Mouse (Mus musculus) lung, embryonic 16.5 days (tissue): ENCODE data around the gene Dph1. TPM values are rescaled to one million over a fixed set of nuclear protein-coding genes. Genes with fewer than 3 reads are reported as not detected.
A peak's percentile ranks its signal among the peaks of the same experiment; 100 is the strongest.

Experiments
- ATAC-seq: fragments of 200-750 bp; cut with Nextera tagmentation; 2 replicates; pipeline ENCODE4 v1.8.0; 2017; ENCODE audit warnings: low read depth, mild to moderate bottlenecking, moderate library complexity
- H3K27ac ChIP-seq: fragments of 300-500 bp; sonication (generic); 2 replicates; pipeline ENCODE4 v1.5.1; 2014; ENCODE audit warnings: mild to moderate bottlenecking, control low read depth, low read length
- H3K27me3 ChIP-seq: fragments of 300-500 bp; sonication (generic); 2 replicates; pipeline ENCODE4 v1.6.1; 2014; ENCODE audit warnings: low read depth, low read length, mixed read lengths; ENCODE audit not compliant: control insufficient read depth, insufficient read depth
- H3K36me3 ChIP-seq: fragments of 300-500 bp; sonication (generic); 2 replicates; pipeline ENCODE4 v1.6.1; 2014; ENCODE audit warnings: low read length; ENCODE audit not compliant: control insufficient read depth, insufficient read depth
- H3K4me1 ChIP-seq: fragments of 300-500 bp; sonication (generic); replicated peaks from 2 replicates; pipeline ENCODE4 v1.6.1; 2014; ENCODE audit warnings: low read length, mixed read lengths; ENCODE audit not compliant: control insufficient read depth, insufficient read depth
- H3K4me2 ChIP-seq: fragments of 300-500 bp; sonication (generic); 2 replicates; pipeline ENCODE4 v1.6.1; 2014; ENCODE audit warnings: low read depth, low read length, control low read depth
- H3K4me3 ChIP-seq: fragments of 300-500 bp; sonication (generic); 2 replicates; pipeline ENCODE4 v1.5.1; 2014; ENCODE audit warnings: mild to moderate bottlenecking, low read length, control low read depth
- H3K9ac ChIP-seq: fragments of 300-500 bp; sonication (generic); 2 replicates; pipeline ENCODE4 v1.6.1; 2014; ENCODE audit warnings: low read length, control low read depth
- H3K9me3 ChIP-seq: fragments of 300-500 bp; sonication (generic); 2 replicates; pipeline ENCODE4 v1.6.1; 2016; ENCODE audit warnings: low read length; ENCODE audit not compliant: control insufficient read depth
- WGBS: fragments of 180-500 bp; shearing (Covaris S2); extraction: QIAGEN DNeasy Blood & Tissue Kit; methylation state at CpG from one replicate; pipeline ENCODE4 v1.1.7; 2014; 5-methylcytosine and 5-hydroxymethylcytosine counted together
- microRNA counts: library from miRNA; unstranded; fragments of <30 nt; microRNA quantifications from one replicate; lab custom pipeline; 2016
- microRNA-seq: library from miRNA; unstranded; fragments of <30 nt; microRNA quantifications from one replicate; pipeline ENCODE4, GENCODE M21; 2016
- polyA plus RNA-seq: library from polyadenylated mRNA; unstranded; fragments of >200 nt; fragmentation: Nextera tagmentation; extraction: Ambion mirVana; gene quantifications from 2 replicates; pipeline ENCODE4 v1.2.1, GENCODE M21; 2015

The Dph1 gene
- polyA plus RNA-seq, 1 experiment from 2014 or later = 17.9 TPM

DNA sequence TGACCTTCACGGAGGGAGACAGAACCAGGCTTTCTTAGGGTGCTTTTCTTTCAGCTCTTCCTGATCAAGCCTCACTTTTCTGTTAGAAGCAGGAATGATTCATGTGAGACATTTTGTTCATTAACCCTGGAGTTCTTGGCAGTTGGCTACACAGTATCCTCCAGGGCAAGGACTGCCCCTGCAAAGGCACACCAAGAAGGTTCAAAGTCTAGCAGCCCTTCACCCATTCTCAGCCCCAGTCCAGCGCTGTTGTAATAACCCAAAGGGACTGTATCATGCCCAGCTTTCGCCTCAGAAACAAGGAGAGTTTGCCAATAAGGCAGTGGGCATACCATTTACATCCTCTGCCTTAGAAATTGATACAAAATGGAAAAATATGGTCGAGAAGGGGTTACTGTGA is 55.7 kb downstream of the Dph1 start:
- ATAC-seq = no peak
- no peak overlapping the region for H3K4me2 ChIP-seq
- WGBS = 88% methylated on average over 4 of the region's 4 CpGs
- peaks cover 41% of the 10 kb centered on the region for H3K4me1 ChIP-seq
- no peaks in the 10 kb centered on the region for H3K9me3 ChIP-seq
- H3K9ac ChIP-seq = no peak overlapping the region
- no peak overlapping the region for H3K4me3 ChIP-seq
- no peak overlapping the region for H3K27ac ChIP-seq
- no peaks in the 10 kb centered on the region for H3K27me3 ChIP-seq
- no peaks in the 10 kb centered on the region for H3K36me3 ChIP-seq

DNA sequence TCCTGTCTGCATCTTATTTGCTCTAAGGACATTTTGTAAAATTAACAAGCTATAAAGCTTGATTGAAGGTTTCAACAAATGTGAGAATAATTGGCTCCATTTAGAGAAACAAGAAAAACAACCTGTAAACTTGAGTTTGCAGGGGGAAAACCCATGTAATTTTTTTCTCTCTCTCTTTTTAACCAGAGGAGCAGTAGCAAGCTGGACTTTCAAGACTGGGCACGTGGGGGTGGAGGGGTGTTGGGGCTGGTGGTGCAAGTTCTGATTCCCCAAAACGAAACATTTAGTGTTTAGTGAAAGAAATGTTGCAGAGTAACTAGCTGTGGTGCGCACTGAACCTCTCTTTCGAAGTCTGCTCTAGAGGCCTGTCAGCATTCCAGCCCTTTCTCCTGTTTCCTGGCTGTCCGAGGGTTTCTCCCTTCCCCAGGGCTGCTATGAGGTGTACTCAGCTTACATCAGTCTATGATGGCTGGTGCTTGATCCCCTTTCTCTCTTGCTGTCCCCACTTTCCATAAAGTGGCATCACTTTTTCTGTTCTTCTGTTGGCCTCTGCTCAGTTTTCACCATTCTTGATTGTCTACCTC is 56.5 kb downstream of the Dph1 start:
- H3K27me3 ChIP-seq = no peaks in the 10 kb centered on the region
- no peak overlapping the region for H3K9ac ChIP-seq
- no peaks in the 10 kb centered on the region for H3K36me3 ChIP-seq
- no peak for ATAC-seq
- H3K4me2 ChIP-seq = no peak overlapping the region
- no peaks in the 10 kb centered on the region for H3K9me3 ChIP-seq
- H3K27ac ChIP-seq = peak overlapping the region; percentile 62; the same call in 1 of the 2 replicates
- no peak overlapping the region for H3K4me3 ChIP-seq
- 53% methylated on average over 5 of the region's 5 CpGs for WGBS
- H3K4me1 ChIP-seq = peaks cover 35% of the 10 kb centered on the region

DNA sequence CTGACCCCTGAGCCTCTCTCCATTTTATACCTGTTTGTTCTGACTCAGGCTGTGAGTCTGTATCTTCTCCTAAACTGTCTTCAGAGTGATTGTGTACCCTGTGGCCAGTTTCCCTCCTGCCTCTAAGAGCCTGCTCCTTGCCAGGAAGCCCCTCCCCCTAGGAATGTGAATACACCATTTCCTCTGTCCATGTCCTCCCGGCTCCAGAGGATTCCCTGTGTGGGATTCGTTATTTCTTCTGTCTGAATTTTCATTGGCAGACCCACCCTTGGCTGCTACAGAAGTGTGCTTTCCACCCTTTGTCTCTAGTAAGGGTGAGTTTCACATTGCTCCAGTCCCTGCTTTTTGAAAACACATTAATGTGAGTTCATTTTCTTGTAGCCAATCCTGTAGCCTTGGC is 57.1 kb downstream of the Dph1 start:
- 3% methylated on average over 2 of the region's 2 CpGs for WGBS
- Histone ChIP-seq H3K4me1 (peaks cover 30% of the 10 kb centered on the region), H3K9me3 (no peaks in the 10 kb centered on the region), H3K4me3 (no peak overlapping the region), H3K4me2 (no peak overlapping the region), H3K27ac (peak overlapping the region; percentile 67), H3K27me3 (no peaks in the 10 kb centered on the region), H3K36me3 (no peaks in the 10 kb centered on the region), H3K9ac (peak overlapping the region; percentile 21; the same call in 1 of the 2 replicates)
- ATAC-seq = peak; percentile 84

DNA sequence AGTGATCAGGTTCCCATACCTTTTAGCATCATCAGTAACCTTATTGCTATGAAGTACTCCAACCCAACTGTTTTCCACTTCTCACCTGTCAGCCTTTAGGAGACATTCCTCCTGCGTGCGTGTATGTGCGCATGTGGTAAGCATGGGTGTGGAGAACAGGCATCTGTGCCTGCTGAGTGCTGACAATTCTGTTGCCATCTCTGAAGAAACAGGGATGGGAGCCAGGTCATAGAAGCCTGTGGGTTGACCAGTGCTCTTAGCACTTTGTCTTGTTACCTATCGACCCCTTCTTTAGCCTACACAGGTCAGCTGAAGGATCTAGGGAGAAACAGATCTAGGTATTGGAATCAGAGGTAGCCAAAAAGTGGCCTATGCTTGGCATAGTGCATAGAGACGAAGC is 57.6 kb downstream of the Dph1 start:
- no peaks in the 10 kb centered on the region for H3K27me3 ChIP-seq
- H3K36me3 ChIP-seq = no peaks in the 10 kb centered on the region
- no peak for ATAC-seq
- no peak overlapping the region for H3K4me2 ChIP-seq
- WGBS = 83% methylated on average over 5 of the region's 5 CpGs
- peaks cover 24% of the 10 kb centered on the region for H3K4me1 ChIP-seq
- H3K9ac ChIP-seq = peak overlapping the region; percentile 21; the same call in 1 of the 2 replicates
- peak overlapping the region; percentile 67 for H3K27ac ChIP-seq
- H3K9me3 ChIP-seq = no peaks in the 10 kb centered on the region
- no peak overlapping the region for H3K4me3 ChIP-seq

DNA sequence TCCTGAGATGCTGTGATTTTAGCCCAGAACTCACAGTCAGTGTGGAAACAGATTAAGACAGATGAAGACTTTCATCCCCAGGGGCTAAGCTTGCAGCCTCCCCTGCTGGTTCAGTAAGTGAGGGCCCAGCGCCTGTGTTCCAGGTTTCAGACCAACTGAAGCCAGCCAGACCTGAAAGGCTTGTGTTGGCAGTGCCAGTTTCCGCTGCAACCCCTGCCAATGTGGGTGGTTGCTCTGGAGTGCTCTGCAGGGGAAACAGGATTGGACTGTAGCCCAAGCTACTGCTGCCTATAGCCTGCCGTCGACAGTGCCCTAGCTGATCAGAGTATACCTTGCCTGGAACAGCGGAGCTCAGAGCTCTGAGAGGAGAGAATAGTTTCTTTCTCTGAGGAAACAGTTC is 58.8 kb downstream of the Dph1 start:
- no peaks in the 10 kb centered on the region for H3K27me3 ChIP-seq
- no peak for ATAC-seq
- H3K4me2 ChIP-seq = no peak overlapping the region
- 65% methylated on average over 5 of the region's 5 CpGs for WGBS
- H3K9ac ChIP-seq = no peak overlapping the region
- no peak overlapping the region for H3K27ac ChIP-seq
- no peaks in the 10 kb centered on the region for H3K9me3 ChIP-seq
- H3K4me1 ChIP-seq = peaks cover 19% of the 10 kb centered on the region
- H3K4me3 ChIP-seq = no peak overlapping the region
- H3K36me3 ChIP-seq = no peaks in the 10 kb centered on the region

DNA sequence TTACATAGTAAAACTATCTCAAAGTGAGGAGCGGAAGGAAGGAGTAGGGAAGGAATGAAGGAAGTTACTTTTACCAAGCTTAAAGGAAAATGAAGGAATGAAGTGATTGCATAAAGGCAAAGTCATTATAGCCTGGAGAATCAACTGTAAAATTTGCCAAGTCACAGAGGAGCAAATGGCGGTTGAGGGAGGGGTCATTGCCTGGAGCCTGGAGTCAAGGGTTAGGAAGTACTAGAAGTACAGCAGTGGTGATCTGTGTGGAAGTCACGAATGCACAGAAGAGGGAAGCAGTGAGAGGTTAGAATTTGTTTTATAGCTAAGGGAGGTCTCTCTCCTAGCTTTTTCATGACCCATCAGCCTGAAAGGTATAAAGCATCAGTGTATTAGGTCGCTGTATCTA is 59.7 kb downstream of the Dph1 start:
- no peak overlapping the region for H3K4me3 ChIP-seq
- H3K36me3 ChIP-seq = no peaks in the 10 kb centered on the region
- H3K4me2 ChIP-seq = no peak overlapping the region
- WGBS = 79% methylated on average over 4 of the region's 4 CpGs
- H3K27ac ChIP-seq = no peak overlapping the region
- no peak overlapping the region for H3K9ac ChIP-seq
- no peak for ATAC-seq
- H3K9me3 ChIP-seq = no peaks in the 10 kb centered on the region
- H3K27me3 ChIP-seq = no peaks in the 10 kb centered on the region
- peaks cover 18% of the 10 kb centered on the region for H3K4me1 ChIP-seq

DNA sequence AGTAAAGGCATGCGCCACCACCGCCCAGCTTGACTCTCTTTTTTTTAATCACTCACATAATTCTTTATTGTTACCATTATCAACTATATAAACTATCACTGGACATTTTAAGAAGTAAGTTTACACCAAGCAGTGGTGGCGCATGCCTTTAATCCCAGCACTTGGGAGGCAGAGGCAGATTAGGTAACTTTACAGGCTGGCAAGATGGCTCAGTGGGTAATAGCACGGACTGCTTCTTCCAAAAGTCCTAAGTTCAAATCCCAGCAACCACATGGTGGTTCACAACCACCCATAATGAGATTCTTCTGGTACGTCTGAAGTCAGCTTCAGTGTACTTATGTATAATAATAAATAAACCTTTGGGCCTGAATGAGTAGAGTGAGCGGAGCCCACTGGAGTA is 61.6 kb downstream of the Dph1 start:
- H3K27me3 ChIP-seq = no peaks in the 10 kb centered on the region
- H3K4me3 ChIP-seq = no peak overlapping the region
- H3K4me1 ChIP-seq = peaks cover 15% of the 10 kb centered on the region
- H3K4me2 ChIP-seq = no peak overlapping the region
- H3K9ac ChIP-seq = no peak overlapping the region
- ATAC-seq = no peak
- WGBS = 96% methylated on average over 6 of the region's 6 CpGs
- H3K27ac ChIP-seq = no peak overlapping the region
- H3K36me3 ChIP-seq = no peaks in the 10 kb centered on the region
- H3K9me3 ChIP-seq = no peaks in the 10 kb centered on the region

MicroRNAs within 50 kb of the gene (microRNA counts, 519-probe panel; counts per million panel counts)
- microRNA mmu-miR-132 (lab: Ali Mortazavi, UCI) = 3,086 counts per million, percentile 60 among the panel's probes with 10 or more counts
- microRNA mmu-miR-212 (lab: Ali Mortazavi, UCI) = not detected

Small RNAs within 50 kb of the gene (microRNA-seq; reads per million reads assigned to microRNA genes)
- gene Mir132 (280 reads per million, percentile 62 among the genes with 10 or more reads in this experiment), gene Mir212 (30.4 reads per million, percentile 37 among the genes with 10 or more reads in this experiment)

Other genes with a start within 250 kb of the Dph1 start
- gene Hic1, start 21.7 kb downstream of the Dph1 start, polyA plus RNA-seq = 8.4 and 8.5 TPM in 2 replicates
- 24.0 and 24.2 TPM in 2 replicates for gene Ovca2, start 12.4 kb downstream of the Dph1 start, polyA plus RNA-seq
- gene Rtn4rl1, start 2.5 kb upstream of the Dph1 start, polyA plus RNA-seq = 2.0 and 2.9 TPM in 2 replicates
- gene Rpa1, start 157.1 kb upstream of the Dph1 start, polyA plus RNA-seq = 172 and 191 TPM in 2 replicates
- 14.1 and 16.9 TPM in 2 replicates for gene Smyd4, start 157.2 kb upstream of the Dph1 start, polyA plus RNA-seq
- 61.3 and 67.5 TPM in 2 replicates for gene Serpinf1, start 231.5 kb upstream of the Dph1 start, polyA plus RNA-seq
- gene Serpinf2, start 248.3 kb upstream of the Dph1 start, polyA plus RNA-seq = 0.95 and 9.2 TPM in 2 replicates